Mouse (Mus musculus) embryo, embryonic 9.5 days (tissue): ENCODE data around the gene Hspa5.
"Not testable (repeated sequence)": the region's sequence is repeated elsewhere in the genome, so short reads cannot be mapped to it uniquely, and the experiment has no call there.

Source experiments
- DNase-seq: peaks from one replicate; pipeline ENCODE4 v3.0.0-alpha.2; 2017; ENCODE audit errors: extremely low spot score

Gene Hspa5

DNA sequence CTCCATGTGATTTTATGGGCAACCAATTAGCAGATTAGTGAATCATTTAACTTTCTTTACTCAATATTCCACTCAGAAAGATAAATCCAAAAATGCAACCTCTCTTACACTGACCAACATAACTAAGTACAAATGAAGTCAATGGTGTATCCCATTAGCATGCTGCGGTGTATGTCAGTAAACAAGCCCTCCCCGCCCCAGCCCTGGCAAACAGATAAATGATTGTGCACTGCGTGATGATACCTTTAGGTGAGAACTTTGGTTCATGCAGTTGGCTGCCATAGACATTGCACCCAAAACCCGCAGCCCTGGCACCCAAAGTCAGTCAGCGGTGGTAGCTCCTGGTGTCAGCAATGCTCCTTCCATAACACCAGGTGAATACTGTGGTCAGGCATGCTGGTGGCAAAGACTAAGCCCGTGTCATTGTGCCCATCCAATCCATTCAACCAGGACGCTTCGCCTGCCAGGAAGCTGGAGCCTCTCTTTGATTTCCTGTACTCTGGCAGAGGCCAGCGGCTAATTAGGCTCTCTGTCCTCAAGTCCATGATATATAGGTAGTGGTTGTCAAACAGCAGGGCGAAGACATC, 33.7 kb downstream of the Hspa5 start:
- DNase-seq = no peak

DNA sequence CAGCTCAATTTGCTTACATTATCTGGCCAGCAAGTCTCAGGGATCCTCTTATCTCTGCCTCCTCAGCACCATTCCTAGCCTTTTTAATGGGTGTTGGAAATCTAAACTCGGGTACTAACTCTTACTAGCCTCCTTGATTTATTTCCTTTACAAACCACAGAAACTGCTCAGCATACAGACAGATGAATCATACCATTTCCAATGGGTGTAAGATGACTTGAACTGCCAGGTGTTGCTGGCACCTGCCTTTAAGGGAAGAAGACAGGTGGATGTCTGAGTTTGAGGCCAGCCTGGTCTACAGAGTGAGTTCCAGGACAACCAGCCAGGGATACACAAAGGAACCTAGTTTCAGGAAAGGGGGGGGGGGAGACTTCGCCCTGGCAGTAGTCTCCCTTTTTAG, 36.3 kb downstream of the Hspa5 start:
- no peak for DNase-seq

DNA sequence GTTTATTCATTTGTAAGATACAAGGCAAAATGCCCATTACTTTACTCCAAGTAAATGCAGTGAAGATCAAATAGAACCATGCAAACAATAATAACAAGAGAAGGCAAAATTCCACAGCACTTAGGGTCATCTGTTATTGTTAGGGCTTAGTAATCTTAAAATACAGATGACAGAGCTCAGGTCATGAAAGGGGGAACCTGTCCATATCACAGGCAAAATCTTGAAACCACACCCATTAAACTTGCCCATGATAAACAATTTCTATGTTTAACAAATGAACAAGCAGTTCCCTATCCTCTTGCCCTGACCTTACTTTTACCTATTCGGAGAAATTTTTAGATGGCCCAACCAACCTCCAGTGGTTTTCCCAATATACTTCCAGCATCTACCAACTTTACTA, 37.8 kb downstream of the Hspa5 start:
- DNase-seq = no peak

DNA sequence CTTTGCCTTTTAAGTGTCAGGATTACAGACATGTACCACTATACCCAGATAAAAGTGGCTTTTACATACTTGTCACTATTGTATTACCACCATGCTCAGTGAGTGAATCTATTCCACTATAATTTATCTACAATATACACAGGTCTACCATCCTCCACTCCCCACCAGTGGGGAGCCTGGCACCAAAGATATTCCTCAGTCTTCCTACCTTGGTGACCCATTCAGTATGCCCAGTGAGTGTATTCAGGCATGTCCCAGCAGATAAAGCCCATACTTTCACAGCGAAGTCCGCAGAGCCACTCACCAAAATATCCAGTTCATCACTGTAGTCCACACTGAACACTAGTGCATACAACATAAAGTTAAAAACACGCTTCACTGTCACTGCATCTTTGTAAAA, 39.0 kb downstream of the Hspa5 start:
- DNase-seq = no peak

DNA sequence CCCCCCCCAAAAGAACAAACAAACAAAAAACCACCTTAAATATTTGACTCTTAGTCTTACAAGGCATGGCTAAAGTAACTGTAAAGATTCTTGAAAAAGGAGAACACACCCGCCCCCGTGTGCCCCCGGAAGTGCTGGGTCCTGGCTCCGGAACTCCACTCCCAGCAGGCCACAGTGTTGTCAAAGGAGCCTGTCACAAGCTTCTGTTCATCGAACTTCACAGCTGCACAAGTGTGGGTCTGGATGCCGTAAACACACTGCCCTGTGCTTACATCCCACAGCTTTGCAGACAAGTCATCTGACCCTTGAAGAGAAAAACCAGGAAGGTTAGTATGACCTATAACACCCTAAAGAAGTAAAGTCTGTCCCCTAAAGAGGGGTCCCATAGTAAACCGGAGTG, 40.9 kb downstream of the Hspa5 start:
- DNase-seq = no peak

DNA sequence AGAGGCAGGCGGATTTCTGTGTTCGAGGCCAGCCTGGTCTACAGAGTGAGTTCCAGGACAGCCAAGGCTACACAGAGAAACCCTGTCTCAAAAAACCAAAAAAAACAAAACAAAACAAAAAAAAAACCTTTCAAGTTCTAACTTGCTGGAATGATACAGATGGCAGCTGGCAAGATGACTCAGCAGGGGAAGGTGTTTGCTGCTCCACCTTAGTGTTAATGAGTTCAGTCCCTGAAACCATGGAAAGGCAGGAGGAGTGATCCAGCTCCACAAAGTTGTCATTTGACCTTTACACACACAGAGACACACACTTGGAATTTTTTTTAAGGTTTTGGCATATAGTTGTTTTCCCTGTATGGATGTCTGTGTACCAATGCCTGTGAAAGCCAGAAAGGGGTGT, 44.1 kb downstream of the Hspa5 start:
- not testable (repeated sequence) for DNase-seq

DNA sequence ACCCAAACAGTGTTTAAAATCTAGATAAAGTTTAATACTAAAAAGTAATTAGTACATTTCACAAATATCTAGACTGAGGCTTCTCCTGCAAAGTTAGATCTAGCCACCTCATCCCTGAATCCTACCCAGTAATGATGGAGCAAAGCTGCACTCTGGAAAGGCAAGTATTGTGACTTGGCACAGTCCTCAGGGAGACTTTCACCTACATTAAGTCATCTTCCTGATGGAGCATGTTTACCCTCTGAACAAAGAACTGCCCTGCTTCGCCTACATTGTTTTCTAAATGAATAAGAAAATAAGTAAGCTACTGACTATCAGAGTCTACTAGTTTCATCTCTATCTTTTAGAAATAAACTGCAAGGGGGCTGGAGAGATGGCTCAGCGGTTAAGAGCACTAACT, 46.7 kb downstream of the Hspa5 start:
- DNase-seq = no peak

DNA sequence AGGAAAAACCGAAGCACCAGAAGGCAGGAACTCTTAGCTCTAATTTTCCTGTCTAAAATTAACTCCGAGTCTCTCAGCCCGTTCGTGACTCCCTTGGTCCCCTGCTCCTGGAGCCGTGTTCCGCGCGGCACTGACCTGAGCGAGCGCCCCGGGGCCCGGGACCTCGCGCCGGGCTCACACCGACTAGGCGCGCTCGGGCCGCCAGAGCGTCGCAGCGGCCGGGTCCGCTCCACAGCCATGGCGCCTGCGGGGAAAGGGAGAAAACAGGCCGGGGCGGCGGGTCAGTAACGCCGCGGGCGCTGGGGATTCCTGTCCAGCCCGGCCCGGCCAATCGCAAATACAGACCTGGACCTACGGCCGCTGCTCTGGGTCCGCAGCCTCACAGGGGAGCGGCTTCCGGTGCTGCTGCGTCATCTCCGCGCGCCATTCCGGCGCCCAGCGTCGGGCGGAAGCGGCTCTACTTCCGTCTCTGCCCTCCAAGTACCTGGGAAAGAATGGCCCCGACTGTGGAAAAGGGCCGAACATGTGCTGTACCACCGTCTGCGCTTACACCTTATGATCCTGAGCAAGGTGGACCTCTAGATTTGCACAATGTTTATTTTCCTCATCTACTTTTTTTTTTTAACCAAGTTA, 54.2 kb downstream of the Hspa5 start, which contains the start of gene Fbxw2:
Gene Fbxw2, minus strand, starts transcription at position 485 of the 633 bp plus-strand sequence.
- DNase-seq = peak; percentile 92

DNA sequence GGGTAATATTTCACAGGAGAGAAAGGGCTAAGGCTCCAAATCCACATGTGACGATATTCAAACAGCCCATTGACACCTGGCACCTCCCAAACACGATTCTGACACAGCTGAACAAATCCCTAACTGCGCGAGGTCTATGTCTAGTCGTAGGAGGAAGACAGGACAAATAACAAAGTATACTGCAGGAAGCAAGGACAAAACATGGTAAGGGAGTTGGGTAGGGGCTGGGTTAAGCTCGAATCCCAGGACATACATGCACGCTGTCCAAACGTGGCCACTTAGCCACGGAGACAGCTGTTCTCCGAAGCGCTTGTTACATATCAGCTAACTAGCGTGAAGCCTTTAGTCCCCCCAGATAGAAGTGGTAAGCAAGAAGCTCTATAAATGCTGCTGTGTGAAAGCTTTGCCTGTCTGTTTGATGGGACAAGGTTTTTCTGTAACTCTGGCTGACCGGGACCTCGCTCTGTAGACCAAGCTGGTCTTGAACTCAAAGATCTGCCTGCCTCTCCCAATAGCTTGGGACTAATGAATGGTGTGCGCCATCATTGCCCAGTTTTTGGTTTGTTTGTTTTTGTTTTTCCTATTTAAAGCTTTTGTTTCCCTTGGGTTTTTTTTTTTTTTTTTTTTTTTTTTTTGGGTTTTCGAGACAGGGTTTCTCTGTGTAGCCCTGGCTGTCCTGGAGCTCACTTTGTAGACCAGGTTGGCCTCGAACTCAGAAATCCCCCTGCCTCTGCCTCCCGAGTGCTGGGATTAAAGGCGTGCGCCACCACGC, 54.9 kb downstream of the Hspa5 start:
- DNase-seq = no peak
